Mouse (Mus musculus) heart, adult 18-20 months (tissue): Measurements from ENCODE around the gene Tle2. TPM values are rescaled to one million over a fixed set of nuclear protein-coding genes. Genes with fewer than 3 reads are reported as not detected.

ENCODE experiments used
- DNase-seq, 2 experiments: peaks; one replicate each; pipeline ENCODE4 v3.0.0; 2021 to 2022; ENCODE audit warnings: mixed read lengths in 1 of 2
- total RNA-seq, 2 experiments: library from RNA; stranded (reverse); gene quantifications; 2 replicates each; pipeline ENCODE4 v1.2.3; 2021

Tle2 gene
- total RNA-seq, 2 experiments from 2014 or later: 4.7 to 7.1 TPM

GRCm38 (mm10) chr10:81605666-81605973, 31.3 kb downstream of the Tle2 start:
- DNase-seq: no peak

DNA sequence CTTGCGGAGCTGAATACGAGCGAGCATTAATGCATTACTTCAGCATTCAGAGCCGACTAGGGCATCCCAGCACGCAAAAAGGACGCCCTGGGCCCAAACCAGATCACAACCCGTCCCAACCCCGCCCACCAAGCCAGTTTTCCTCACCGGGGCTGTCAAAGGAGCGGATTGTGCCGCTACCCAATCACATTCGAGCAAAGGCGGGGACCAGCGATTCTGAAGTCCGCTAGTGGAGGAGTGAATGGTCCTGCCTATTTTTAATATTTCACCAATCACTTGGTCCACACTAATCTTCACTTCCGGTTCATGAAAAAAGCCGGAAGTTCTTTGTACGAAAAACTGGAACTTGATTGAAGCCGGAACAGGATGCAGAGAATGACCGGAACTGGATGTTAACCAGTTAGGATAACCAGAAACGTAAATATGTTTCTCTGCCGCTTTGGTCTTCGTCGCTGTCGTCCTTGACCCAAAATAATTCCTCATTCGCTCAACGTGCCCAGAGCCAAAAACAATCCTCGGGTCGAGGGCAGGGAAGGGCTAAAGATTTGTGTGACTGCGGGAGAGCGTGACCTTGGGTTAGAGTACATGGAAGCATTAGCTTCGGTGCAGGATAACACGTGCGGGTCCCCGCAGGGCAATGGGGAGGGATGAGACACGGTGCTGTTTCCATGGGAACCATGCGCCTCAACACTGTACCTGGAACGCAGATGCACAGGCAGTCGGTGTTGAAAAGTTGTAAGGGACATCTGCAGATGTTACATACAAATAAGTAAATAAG, 31.8 kb downstream of the Tle2 start, which contains the start of gene BC025920:
TSS of gene BC025920 (plus strand) at position 297 of the 778 bp plus-strand sequence.
- peak; percentile 96 to 99 for DNase-seq

GRCm38 (mm10) chr10:81608308-81608707, 33.9 kb downstream of the Tle2 start:
- DNase-seq: no peak

GRCm38 (mm10) chr10:81612779-81613178, 38.4 kb downstream of the Tle2 start:
- no peak for DNase-seq

GRCm38 (mm10) chr10:81615486-81615885, 41.1 kb downstream of the Tle2 start:
- DNase-seq: no peak

DNA sequence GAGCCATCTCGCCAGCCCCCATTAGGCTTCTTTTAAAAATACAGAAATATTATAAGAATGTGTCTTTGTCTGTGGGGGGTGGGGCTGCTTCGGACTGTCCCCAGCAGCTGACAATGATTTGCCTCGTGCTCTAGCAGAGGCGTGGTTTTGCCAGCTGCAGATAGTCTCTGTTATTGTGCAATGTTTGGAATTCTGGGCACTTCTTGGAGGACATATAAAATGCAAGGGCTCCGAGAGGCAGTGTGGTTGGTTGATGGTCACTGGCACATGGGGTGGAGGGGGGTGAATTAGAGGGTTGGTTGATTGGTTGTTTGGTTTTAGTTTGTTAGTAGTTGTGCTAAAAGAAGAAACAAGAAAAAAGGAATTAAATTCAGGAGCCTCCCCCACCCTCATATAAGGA, 45.6 kb downstream of the Tle2 start:
- no peak for DNase-seq

DNA sequence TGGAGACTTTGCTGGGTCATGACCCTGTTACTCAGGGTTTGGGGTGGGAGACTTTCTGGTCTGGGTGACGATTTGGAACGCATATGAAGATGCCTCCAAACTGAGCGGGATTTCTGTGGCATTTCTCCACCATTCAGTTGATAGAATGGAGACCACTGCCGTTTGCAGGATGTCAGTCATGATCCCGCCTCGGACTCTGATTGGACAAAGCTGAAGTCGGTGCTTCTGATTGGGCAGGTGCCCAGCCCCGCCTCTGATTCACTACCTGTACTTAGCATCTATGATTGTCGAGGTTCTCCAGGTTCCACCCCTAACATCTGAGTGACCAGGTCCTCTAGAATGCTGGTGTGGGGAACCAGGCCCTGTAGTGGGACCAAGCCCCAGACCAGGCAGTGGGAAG, 46.4 kb downstream of the Tle2 start:
- DNase-seq: no peak

DNA sequence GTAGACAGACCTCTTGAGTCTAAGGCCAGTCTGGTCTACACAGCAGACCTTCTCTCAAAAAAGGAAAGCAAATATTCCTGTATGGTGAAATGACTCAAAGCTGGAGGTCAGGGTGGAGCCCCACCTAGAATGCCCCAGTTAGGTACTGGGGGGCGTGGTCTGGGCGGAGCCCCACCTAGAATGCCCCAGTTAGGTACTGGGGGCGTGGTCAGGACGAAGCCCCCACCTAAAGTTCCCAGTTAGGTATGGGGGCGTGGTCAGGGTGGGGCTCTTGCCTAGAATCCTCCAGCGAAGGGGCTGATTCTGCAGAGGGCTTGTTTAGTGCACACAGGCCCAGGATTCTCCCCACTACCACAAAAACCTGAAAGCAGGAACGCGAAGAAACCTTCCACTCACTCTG, 49.1 kb downstream of the Tle2 start:
- DNase-seq: no peak

DNA sequence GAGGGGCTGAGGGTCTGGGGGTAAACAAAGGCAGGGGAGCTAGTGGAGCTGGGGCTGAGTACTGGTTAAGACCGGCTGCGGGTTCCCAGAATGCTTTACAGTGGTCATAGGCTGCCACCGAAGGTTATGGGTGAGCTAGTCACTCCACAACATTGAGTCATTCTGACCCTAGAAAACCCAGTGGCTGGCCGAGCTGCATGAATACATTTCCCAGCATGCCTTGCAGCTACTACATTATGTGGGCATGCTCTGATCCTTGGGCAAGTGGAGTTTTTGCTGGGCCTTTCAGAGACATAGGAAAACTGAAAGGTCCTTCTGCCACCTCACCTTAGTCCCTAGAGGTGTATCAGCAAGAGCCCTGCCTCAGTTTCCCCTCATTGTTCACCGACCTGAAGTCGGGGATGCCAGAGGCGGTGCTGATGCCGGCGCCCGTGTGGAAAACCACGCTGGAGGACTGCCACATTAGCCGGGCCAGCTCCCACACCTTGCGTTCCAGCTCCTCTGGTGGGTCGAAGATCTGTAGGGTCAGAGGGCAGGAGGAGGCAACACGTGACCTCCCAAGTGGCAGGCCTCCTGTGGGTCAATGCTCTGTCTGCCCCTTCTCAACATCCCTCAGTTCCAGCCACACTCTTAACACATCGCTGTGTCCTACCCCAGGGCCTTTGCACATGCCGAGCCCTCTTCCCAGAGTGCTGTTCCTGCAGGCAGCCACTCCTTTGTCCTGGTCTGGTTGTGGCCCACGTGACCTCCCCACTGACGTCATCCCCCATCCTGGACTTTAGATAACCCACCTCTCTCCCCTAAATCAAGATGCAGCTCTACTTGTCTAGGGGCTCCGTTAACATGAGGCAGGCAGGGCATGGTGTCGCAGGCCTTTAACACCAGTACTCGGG, 52.0 kb downstream of the Tle2 start:
- no peak for DNase-seq

- DNase-seq: peak; percentile 95 to 96
Measured at GRCm38 (mm10) chr10:81626994-81627835, 52.9 kb downstream of the Tle2 start, which contains the start of gene Sirt6. TSS of gene Sirt6 (minus strand) at chr10:81627797.

GRCm38 (mm10) chr10:81627836-81628220, 53.5 kb downstream of the Tle2 start:
- DNase-seq: peak in 1 of 2 experiments; percentile 36

- DNase-seq: no peak
Measured at GRCm38 (mm10) chr10:81628390-81628789, 54.0 kb downstream of the Tle2 start, which contains the start of gene Ankrd24. TSS of gene Ankrd24 (plus strand) at chr10:81628540.

- DNase-seq: peak; percentile 73 to 84
Measured at GRCm38 (mm10) chr10:81633253-81634099, 59.1 kb downstream of the Tle2 start.

DNA sequence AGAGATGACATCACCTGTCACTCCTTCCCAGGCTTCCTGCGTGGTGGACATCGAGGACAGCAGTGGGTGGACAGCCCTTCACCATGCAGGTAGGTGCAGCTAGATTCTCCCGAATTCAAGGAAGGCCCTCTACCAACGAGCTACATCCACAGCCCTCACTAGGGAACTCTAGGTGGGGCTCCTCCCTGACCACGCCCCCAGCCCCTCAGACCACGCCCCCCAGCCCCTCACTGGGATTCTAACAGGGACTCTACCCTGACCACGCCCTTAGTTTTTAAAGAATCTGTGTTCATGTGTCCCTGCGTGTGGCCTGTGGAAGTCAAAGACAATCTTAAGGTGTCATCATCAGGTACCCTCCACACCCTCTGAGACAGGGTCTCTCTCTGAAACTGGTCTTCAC, 62.0 kb downstream of the Tle2 start:
- DNase-seq: no peak

DNA sequence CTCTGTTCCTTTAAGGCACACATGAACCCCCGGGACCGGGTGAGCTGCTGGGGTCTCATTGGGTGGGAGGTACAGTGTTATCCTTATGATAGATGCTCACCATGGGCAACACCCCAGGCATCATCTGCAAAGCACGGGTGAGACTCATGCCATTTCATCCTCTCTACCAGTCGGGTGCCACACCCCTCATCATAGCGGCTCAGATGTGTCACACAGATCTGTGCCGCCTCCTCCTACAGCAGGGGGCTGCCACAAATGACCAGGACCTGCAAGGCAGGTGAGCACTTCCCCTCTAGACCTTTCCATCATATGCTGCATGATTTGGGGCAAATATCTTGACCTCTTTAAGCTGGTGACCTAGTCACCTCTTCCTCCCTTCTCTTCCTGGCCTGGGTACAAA, 63.7 kb downstream of the Tle2 start:
- no peak for DNase-seq

Other genes with a start within 250 kb of the Tle2 start
- gene Tbxa2r, start 245.8 kb upstream of the Tle2 start, total RNA-seq: 1 to 10 TPM; 2.5 to 2.7 TPM
- gene Gipc3, start 231.3 kb upstream of the Tle2 start, total RNA-seq: 1 to 10 TPM; 3.4 to 4.7 TPM
- gene Hmg20b, start 224.1 kb upstream of the Tle2 start, total RNA-seq: 10 to 100 TPM; 57.1 to 62.2 TPM
- gene Mfsd12, start 217.1 kb upstream of the Tle2 start, total RNA-seq: 10 to 100 TPM; 11.0 to 12.7 TPM
- gene 4930404N11Rik, start 208.7 kb upstream of the Tle2 start, total RNA-seq: under 1 TPM; 0.45 to 0.51 TPM
- 10 to 100 TPM; 27.6 to 35.6 TPM for gene Fzr1, start 196.0 kb upstream of the Tle2 start, total RNA-seq
- 10 to 100 TPM; 49.9 to 59.6 TPM for gene Dohh, start 190.1 kb upstream of the Tle2 start, total RNA-seq
- 1 to 10 TPM in 1 of 2 experiments, under 1 TPM in 1; 0.65 to 2.3 TPM for gene Gm48551, start 190.1 kb upstream of the Tle2 start, total RNA-seq
- under 1 TPM in 1 of 2 experiments, not detected in 1; 0.51 TPM for gene Gm48552, start 185.6 kb upstream of the Tle2 start, total RNA-seq
- 1 to 10 TPM; 1.9 to 2.2 TPM for gene Smim24, start 181.5 kb upstream of the Tle2 start, total RNA-seq
- gene Nfic, start 118.9 kb upstream of the Tle2 start, total RNA-seq: 10 to 100 TPM; 91.0 to 93.4 TPM
- under 1 TPM; 0.17 to 0.21 TPM for gene Celf5, start 91.9 kb upstream of the Tle2 start, total RNA-seq
- gene Ncln, start 78.2 kb upstream of the Tle2 start, total RNA-seq: 10 to 100 TPM; 61.9 to 64.3 TPM
- 1 to 10 TPM; 1.2 to 2.8 TPM for gene S1pr4, start 74.4 kb upstream of the Tle2 start, total RNA-seq
- 1 to 10 TPM; 1.4 to 1.5 TPM for gene Gna15, start 50.3 kb upstream of the Tle2 start, total RNA-seq
- gene Gna11, start 29.4 kb upstream of the Tle2 start, total RNA-seq: 10 to 100 TPM; 47.8 to 49.8 TPM
- 1,000 to 10,000 TPM; 1,011 to 1,083 TPM for gene Aes, start 15.1 kb upstream of the Tle2 start, total RNA-seq
- 10 to 100 TPM in 1 of 2 experiments, 1 to 10 TPM in 1; 7.9 to 11.1 TPM for gene Tle6, start 26.5 kb downstream of the Tle2 start, total RNA-seq
- gene BC025920, start 31.7 kb downstream of the Tle2 start, total RNA-seq: 1 to 10 TPM; 2.6 TPM
- gene Sirt6, start 53.2 kb downstream of the Tle2 start, total RNA-seq: 1 to 10 TPM; 5.6 to 6.3 TPM
- 10 to 100 TPM in 1 of 2 experiments, 1 to 10 TPM in 1; 7.5 to 10.3 TPM for gene Ankrd24, start 54.0 kb downstream of the Tle2 start, total RNA-seq
- gene Gm10778, start 74.5 kb downstream of the Tle2 start, total RNA-seq: 1 to 10 TPM; 1.9 to 2.0 TPM
- 1 to 10 TPM; 3.3 to 4.6 TPM for gene Zfp433, start 130.3 kb downstream of the Tle2 start, total RNA-seq
- 1 to 10 TPM; 1.8 to 2.3 TPM for gene Gm3055, start 196.6 kb downstream of the Tle2 start, total RNA-seq
- gene Gm4767, start 237.6 kb downstream of the Tle2 start, total RNA-seq: 1 to 10 TPM in 1 of 2 experiments, under 1 TPM in 1; 0.87 to 1.0 TPM